Mouse (Mus musculus): Measurements from ENCODE around the gene H2afv. TPM values are rescaled to one million over a fixed set of nuclear protein-coding genes. Genes with fewer than 3 reads are reported as not detected.
"Not testable (repeated sequence)": the region's sequence is repeated elsewhere in the genome, so short reads cannot be mapped to it uniquely, and the experiment has no call there.

H2afv gene
- total RNA-seq, 1 experiment = 192 TPM

- H3K9ac ChIP-seq (ENCODE audit: insufficient read depth, low read depth, low read length, poor library complexity, severe bottlenecking) = no peak overlapping the region
- no peaks in the 10 kb centered on the region for H3K9me3 ChIP-seq (ENCODE audit: control insufficient read depth, insufficient read depth, low read depth, low read length)
- in situ Hi-C loops (cut with MboI; ENCODE audit: low sequenced_read_pairs in 2 of 2, unreplicated experiment in 2 of 2) = no loop called here
- H3K4me1 ChIP-seq (ENCODE audit: control insufficient read depth in 2 of 2, insufficient read depth in 2 of 2, low read length in 2 of 2, poor library complexity in 1 of 2) = peaks cover 2 to 13% of the 10 kb centered on the region in 2 experiments; a peak in 3 of 4 replicates
- no peak overlapping the region for H3K4me3 ChIP-seq (ENCODE audit: insufficient read depth in 1 of 2, low read depth in 1 of 2, low read length in 2 of 2, poor library complexity in 1 of 2, severe bottlenecking in 1 of 2)
- no peak for DNase-seq (ENCODE audit: low read depth, low spot score)
- no peak overlapping the region for H3K27ac ChIP-seq (ENCODE audit: insufficient read depth, low read depth, low read length, poor library complexity, severe bottlenecking)
- TF ChIP-seq MAFK (IDR thresholded peaks at IDR 0.05; ENCODE audit: insufficient read depth, low read depth, low read length) = no peak
- peaks cover 4% of the 10 kb centered on the region; the same call in 1 of the 2 replicates for H3K36me3 ChIP-seq (ENCODE audit: control insufficient read depth, insufficient read depth, low read length, poor library complexity, severe bottlenecking)
These were observed 24.3 kb upstream of the H2afv start for GRCm38 (mm10) chr11:6468541-6468940.

GRCm38 (mm10) chr11:6465122-6465521, 20.9 kb upstream of the H2afv start:
- no peak for TF ChIP-seq HCFC1 (IDR thresholded peaks at IDR 0.05; ENCODE audit: borderline replicate concordance, insufficient read depth, low read length)
- no peak for TF ChIP-seq CHD2 (IDR thresholded peaks at IDR 0.05; ENCODE audit: low read depth, low read length)
- Histone ChIP-seq H3K4me3 (ENCODE audit: insufficient read depth in 1 of 2, low read depth in 1 of 2, low read length in 2 of 2, poor library complexity in 1 of 2, severe bottlenecking in 1 of 2) (no peak overlapping the region), H3K27ac (ENCODE audit: insufficient read depth, low read depth, low read length, poor library complexity, severe bottlenecking) (no peak overlapping the region), H3K36me3 (ENCODE audit: control insufficient read depth, insufficient read depth, low read length, poor library complexity, severe bottlenecking) (peaks cover 2% of the 10 kb centered on the region; the same call in 1 of the 2 replicates), H3K4me1 (ENCODE audit: control insufficient read depth in 2 of 2, insufficient read depth in 2 of 2, low read length in 2 of 2, poor library complexity in 1 of 2) (no peaks in the 10 kb centered on the region), H3K9ac (ENCODE audit: insufficient read depth, low read depth, low read length, poor library complexity, severe bottlenecking) (no peak overlapping the region), H3K9me3 (ENCODE audit: control insufficient read depth, insufficient read depth, low read depth, low read length) (no peaks in the 10 kb centered on the region)
- in situ Hi-C loops (cut with MboI; ENCODE audit: low sequenced_read_pairs in 2 of 2, unreplicated experiment in 2 of 2) = no loop called here
- DNase-seq (ENCODE audit: low read depth, low spot score) = no peak

GRCm38 (mm10) chr11:6463159-6463837, 19.1 kb upstream of the H2afv start:
- no peak overlapping the region for H3K4me3 ChIP-seq (ENCODE audit: insufficient read depth in 1 of 2, low read depth in 1 of 2, low read length in 2 of 2, poor library complexity in 1 of 2, severe bottlenecking in 1 of 2)
- no peaks in the 10 kb centered on the region for H3K9me3 ChIP-seq (ENCODE audit: control insufficient read depth, insufficient read depth, low read depth, low read length)
- no peak overlapping the region for H3K9ac ChIP-seq (ENCODE audit: insufficient read depth, low read depth, low read length, poor library complexity, severe bottlenecking)
- in situ Hi-C loops (cut with MboI; ENCODE audit: low sequenced_read_pairs in 2 of 2, unreplicated experiment in 2 of 2) = no loop called here
- TF ChIP-seq ZNF384 (IDR thresholded peaks at IDR 0.05; ENCODE audit: low read depth, low read length) (0 out of 2 replicates have a peak, but pooled peaks have one; percentile 36), ZC3H11A (IDR thresholded peaks at IDR 0.05; ENCODE audit: borderline replicate concordance, low read depth, low read length) (no peak), CHD2 (IDR thresholded peaks at IDR 0.05; ENCODE audit: low read depth, low read length) (no peak)
- no peaks in the 10 kb centered on the region for H3K4me1 ChIP-seq (ENCODE audit: control insufficient read depth in 2 of 2, insufficient read depth in 2 of 2, low read length in 2 of 2, poor library complexity in 1 of 2)
- H3K36me3 ChIP-seq (ENCODE audit: control insufficient read depth, insufficient read depth, low read length, poor library complexity, severe bottlenecking) = 0 out of 2 replicates have a peak, but pooled peaks cover 2% of the 10 kb centered on the region
- DNase-seq (ENCODE audit: low read depth, low spot score) = no peak
- no peak overlapping the region for H3K27ac ChIP-seq (ENCODE audit: insufficient read depth, low read depth, low read length, poor library complexity, severe bottlenecking)

- Histone ChIP-seq H3K4me1 (ENCODE audit: control insufficient read depth in 2 of 2, insufficient read depth in 2 of 2, low read length in 2 of 2, poor library complexity in 1 of 2) (no peaks in the 10 kb centered on the region), H3K9me3 (ENCODE audit: control insufficient read depth, insufficient read depth, low read depth, low read length) (no peaks in the 10 kb centered on the region), H3K36me3 (ENCODE audit: control insufficient read depth, insufficient read depth, low read length, poor library complexity, severe bottlenecking) (no peaks in the 10 kb centered on the region), H3K9ac (ENCODE audit: insufficient read depth, low read depth, low read length, poor library complexity, severe bottlenecking) (no peak overlapping the region), H3K4me3 (ENCODE audit: insufficient read depth in 1 of 2, low read depth in 1 of 2, low read length in 2 of 2, poor library complexity in 1 of 2, severe bottlenecking in 1 of 2) (no peak overlapping the region), H3K27ac (ENCODE audit: insufficient read depth, low read depth, low read length, poor library complexity, severe bottlenecking) (no peak overlapping the region)
- TF ChIP-seq ZC3H11A (IDR thresholded peaks at IDR 0.05; ENCODE audit: borderline replicate concordance, low read depth, low read length) (no peak), ZNF384 (IDR thresholded peaks at IDR 0.05; ENCODE audit: low read depth, low read length) (no peak), CHD2 (IDR thresholded peaks at IDR 0.05; ENCODE audit: low read depth, low read length) (no peak), HCFC1 (IDR thresholded peaks at IDR 0.05; ENCODE audit: borderline replicate concordance, insufficient read depth, low read length) (no peak), MAFK (IDR thresholded peaks at IDR 0.05; ENCODE audit: insufficient read depth, low read depth, low read length) (no peak)
- DNase-seq (ENCODE audit: low read depth, low spot score) = no peak
- in situ Hi-C loops (cut with MboI; ENCODE audit: low sequenced_read_pairs in 2 of 2, unreplicated experiment in 2 of 2) = no loop called here
These were observed 11.8 kb upstream of the H2afv start for GRCm38 (mm10) chr11:6456083-6456482.

- H3K4me1 ChIP-seq (ENCODE audit: control insufficient read depth in 2 of 2, insufficient read depth in 2 of 2, low read length in 2 of 2, poor library complexity in 1 of 2); H3K9ac ChIP-seq (ENCODE audit: insufficient read depth, low read depth, low read length, poor library complexity, severe bottlenecking); H3K36me3 ChIP-seq (ENCODE audit: control insufficient read depth, insufficient read depth, low read length, poor library complexity, severe bottlenecking); H3K4me3 ChIP-seq (ENCODE audit: insufficient read depth in 1 of 2, low read depth in 1 of 2, low read length in 2 of 2, poor library complexity in 1 of 2, severe bottlenecking in 1 of 2); DNase-seq (ENCODE audit: low read depth, low spot score); H3K9me3 ChIP-seq (ENCODE audit: control insufficient read depth, insufficient read depth, low read depth, low read length); H3K27ac ChIP-seq (ENCODE audit: insufficient read depth, low read depth, low read length, poor library complexity, severe bottlenecking); in situ Hi-C loops (cut with MboI; ENCODE audit: low sequenced_read_pairs in 2 of 2, unreplicated experiment in 2 of 2): not testable (repeated sequence)
These were observed 3.9 kb upstream of the H2afv start for GRCm38 (mm10) chr11:6448155-6448554.
